Mouse (Mus musculus) heart, adult 9 months (tissue): ENCODE results near the gene Kpna4.
"Not testable (repeated sequence)": the region's sequence is repeated elsewhere in the genome, so short reads cannot be mapped to it uniquely, and the experiment has no call there.

Experiments used
- DNase-seq, 2 experiments: peaks; one replicate each; pipeline ENCODE4 v3.0.0; 2022; ENCODE audit warnings: low spot score in 2 of 2

The Kpna4 gene

GRCm38 (mm10) chr3:69109079-69109478, 17.8 kb downstream of the Kpna4 start:
- DNase-seq, result no peak

GRCm38 (mm10) chr3:69094456-69094855, 32.5 kb downstream of the Kpna4 start:
- no peak for DNase-seq

GRCm38 (mm10) chr3:69064005-69064404, 62.9 kb downstream of the Kpna4 start:
- no peak for DNase-seq

GRCm38 (mm10) chr3:69062764-69063163, 64.1 kb downstream of the Kpna4 start:
- no peak for DNase-seq

GRCm38 (mm10) chr3:69060672-69061071, 66.2 kb downstream of the Kpna4 start:
- no peak for DNase-seq

- DNase-seq, result no peak
These were observed 71.0 kb downstream of the Kpna4 start for GRCm38 (mm10) chr3:69055871-69056270.

- DNase-seq, result no peak
These were observed 72.0 kb downstream of the Kpna4 start for GRCm38 (mm10) chr3:69054760-69055432.

GRCm38 (mm10) chr3:69051894-69052293, 75.0 kb downstream of the Kpna4 start:
- DNase-seq, result no peak

- DNase-seq, result no peak
These were observed 77.9 kb downstream of the Kpna4 start for GRCm38 (mm10) chr3:69049011-69049410.

- DNase-seq, result no peak
These were observed 79.2 kb downstream of the Kpna4 start for GRCm38 (mm10) chr3:69047684-69048083.

GRCm38 (mm10) chr3:69046509-69046908, 80.4 kb downstream of the Kpna4 start:
- no peak for DNase-seq

- DNase-seq, result no peak
These were observed 81.2 kb downstream of the Kpna4 start for GRCm38 (mm10) chr3:69045750-69046149.

- DNase-seq, result no peak
These were observed 81.6 kb downstream of the Kpna4 start for GRCm38 (mm10) chr3:69045400-69045703.

- DNase-seq, result peak; percentile 88
These were observed 82.1 kb downstream of the Kpna4 start, which contains the start of gene Trim59 for GRCm38 (mm10) chr3:69044645-69045399. Gene Trim59, minus strand, starts transcription at chr3:69044755.

GRCm38 (mm10) chr3:69044167-69044591, 82.7 kb downstream of the Kpna4 start:
- peak in 1 of 2 experiments; percentile 12 for DNase-seq

GRCm38 (mm10) chr3:69041298-69041697, 85.6 kb downstream of the Kpna4 start:
- DNase-seq, result no peak

GRCm38 (mm10) chr3:69040105-69040504, 86.8 kb downstream of the Kpna4 start:
- no peak for DNase-seq

- DNase-seq, result no peak
These were observed 100.7 kb downstream of the Kpna4 start for GRCm38 (mm10) chr3:69026133-69026783.

GRCm38 (mm10) chr3:69020764-69021163, 106.1 kb downstream of the Kpna4 start:
- no peak for DNase-seq

GRCm38 (mm10) chr3:69020285-69020684, 106.6 kb downstream of the Kpna4 start:
- no peak for DNase-seq

GRCm38 (mm10) chr3:69018635-69019034, 108.3 kb downstream of the Kpna4 start:
- DNase-seq, result not testable (repeated sequence)

GRCm38 (mm10) chr3:69017181-69017580, 109.7 kb downstream of the Kpna4 start:
- no peak for DNase-seq
